Mouse (Mus musculus) adrenal gland, adult 2 months (tissue): ENCODE data around the gene Cdr2l. TPM values are rescaled to one million over a fixed set of nuclear protein-coding genes. Genes with fewer than 3 reads are reported as not detected.

Source experiments
- DNase-seq: peaks from one replicate; pipeline ENCODE4 v3.0.0; 2021
- long read RNA-seq: library from polyadenylated mRNA; stranded (forward); transcript quantifications from one replicate; pipeline ENCODE4 v2.0.0, GENCODE M21; 2021
- polyA plus RNA-seq: library from polyadenylated mRNA; depleted of rRNA; stranded (reverse); fragments of >200 nt; gene quantifications from 2 replicates; pipeline ENCODE4 v1.2.3, GENCODE M21; 2012; rRNA removed
- total RNA-seq, 2 experiments: library from RNA; stranded (reverse); gene quantifications; 2 replicates each; pipeline ENCODE4 v1.2.3; 2021

Cdr2l gene
- total RNA-seq = 100 to 1,000 TPM in 1 of 2 experiments, 10 to 100 TPM in 1; 67.8 to 169 TPM
- polyA plus RNA-seq = 63.0 and 75.9 TPM in 2 replicates
- long read RNA-seq, transcript Cdr2l-201 (5 exons, 3,700 nt) = major isoform, 39 of 56 reads
- long read RNA-seq, partial matches to known transcripts = 11 of 56 reads
- long read RNA-seq, other reads (novel, unspliced or antisense) = 6 of 56 reads

- peak; percentile 97 for DNase-seq
Observed at GRCm38 (mm10) chr11:115381743-115382539, at the start of gene Cdr2l. Gene Cdr2l (plus strand): TSS chr11:115381916.

- DNase-seq = no peak
Observed at GRCm38 (mm10) chr11:115334531-115334930, 47.2 kb upstream of the Cdr2l start, which contains the start of gene Otop3. Gene Otop3 (plus strand): TSS chr11:115334731.

GRCm38 (mm10) chr11:115335223-115335622 is 46.5 kb upstream of the Cdr2l start:
- no peak for DNase-seq

GRCm38 (mm10) chr11:115336115-115336514 is 45.6 kb upstream of the Cdr2l start:
- DNase-seq = no peak

- no peak for DNase-seq
Observed at GRCm38 (mm10) chr11:115337350-115337749, 44.4 kb upstream of the Cdr2l start.

GRCm38 (mm10) chr11:115337826-115338225 is 43.9 kb upstream of the Cdr2l start:
- no peak for DNase-seq

GRCm38 (mm10) chr11:115341246-115341645 is 40.5 kb upstream of the Cdr2l start:
- DNase-seq = no peak

GRCm38 (mm10) chr11:115341866-115342265 is 39.9 kb upstream of the Cdr2l start:
- DNase-seq = no peak

GRCm38 (mm10) chr11:115344967-115345366 is 36.7 kb upstream of the Cdr2l start:
- no peak for DNase-seq

GRCm38 (mm10) chr11:115345515-115345914 is 36.2 kb upstream of the Cdr2l start:
- no peak for DNase-seq

GRCm38 (mm10) chr11:115348681-115349248 is 33.0 kb upstream of the Cdr2l start:
- DNase-seq = no peak

- no peak for DNase-seq
Observed at GRCm38 (mm10) chr11:115349976-115350375, 31.7 kb upstream of the Cdr2l start.

GRCm38 (mm10) chr11:115353375-115353774 is 28.3 kb upstream of the Cdr2l start:
- no peak for DNase-seq

GRCm38 (mm10) chr11:115354183-115354582 is 27.5 kb upstream of the Cdr2l start:
- DNase-seq = peak; percentile 59

- DNase-seq = peak; percentile 68
Observed at GRCm38 (mm10) chr11:115358468-115358867, 23.2 kb upstream of the Cdr2l start.

GRCm38 (mm10) chr11:115359293-115359692 is 22.4 kb upstream of the Cdr2l start:
- DNase-seq = no peak

- DNase-seq = no peak
Observed at GRCm38 (mm10) chr11:115359726-115360125, 22.0 kb upstream of the Cdr2l start.

GRCm38 (mm10) chr11:115364136-115364535 is 17.6 kb upstream of the Cdr2l start:
- no peak for DNase-seq

GRCm38 (mm10) chr11:115366039-115366705 is 15.5 kb upstream of the Cdr2l start:
- DNase-seq = no peak

- peak; percentile 46 for DNase-seq
Observed at GRCm38 (mm10) chr11:115366706-115367394, 14.9 kb upstream of the Cdr2l start.

- DNase-seq = peak; percentile 94
Observed at GRCm38 (mm10) chr11:115367395-115367944, 14.2 kb upstream of the Cdr2l start, which contains the start of gene Hid1. Gene Hid1 (minus strand): TSS chr11:115367756.

- DNase-seq = no peak
Observed at GRCm38 (mm10) chr11:115370368-115370767, 11.3 kb upstream of the Cdr2l start.
